Mouse (Mus musculus) leukemia stem cell, adult 10-12 weeks (primary cell): Measurements from ENCODE around the gene Map2. TPM values are rescaled to one million over a fixed set of nuclear protein-coding genes. Genes with fewer than 3 reads are reported as not detected.

ENCODE experiments used
- polyA plus RNA-seq: library from polyadenylated mRNA; stranded (reverse); fragments of >175 nt; gene quantifications from 2 replicates; pipeline ENCODE4 v1.2.3, GENCODE M21; 2012; ENCODE audit warnings: low replicate concordance

Map2 gene
- 0.81 and 0.83 TPM in 2 replicates for polyA plus RNA-seq

DNA sequence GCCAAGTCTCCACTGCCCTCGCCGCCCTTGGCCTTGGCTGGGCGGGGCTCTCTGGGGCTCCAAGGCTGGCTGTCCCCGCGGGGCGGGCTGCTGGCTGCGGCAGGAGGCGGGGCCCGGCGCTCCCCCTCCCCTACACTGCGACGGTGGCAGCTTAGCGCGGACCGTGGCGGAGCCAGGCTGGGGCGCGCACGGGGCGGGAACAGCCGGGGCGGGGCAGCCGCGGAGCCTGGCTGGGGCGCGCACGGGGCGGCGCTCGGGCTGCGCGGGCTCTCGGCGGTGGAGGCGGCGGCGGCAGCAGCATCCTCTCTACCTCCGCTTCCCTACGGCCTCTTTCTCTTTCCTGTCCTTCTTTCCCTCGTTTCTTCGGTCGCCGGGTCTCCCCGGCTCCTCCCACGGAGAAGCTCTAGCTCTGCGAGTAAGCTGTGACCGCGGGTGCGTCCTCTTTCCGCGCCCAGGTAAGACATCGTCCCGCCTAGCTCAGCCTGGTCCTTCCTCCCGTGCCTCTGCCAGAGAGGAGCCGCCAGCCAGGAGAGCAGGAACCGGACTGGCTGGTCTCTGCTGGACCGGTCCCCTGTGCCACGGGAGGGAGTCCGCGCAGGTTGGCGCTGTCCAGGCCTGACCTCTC is at the start of gene Map2:
TSS of gene Map2 (plus strand) at position 233 of the 625 bp plus-strand sequence.

DNA sequence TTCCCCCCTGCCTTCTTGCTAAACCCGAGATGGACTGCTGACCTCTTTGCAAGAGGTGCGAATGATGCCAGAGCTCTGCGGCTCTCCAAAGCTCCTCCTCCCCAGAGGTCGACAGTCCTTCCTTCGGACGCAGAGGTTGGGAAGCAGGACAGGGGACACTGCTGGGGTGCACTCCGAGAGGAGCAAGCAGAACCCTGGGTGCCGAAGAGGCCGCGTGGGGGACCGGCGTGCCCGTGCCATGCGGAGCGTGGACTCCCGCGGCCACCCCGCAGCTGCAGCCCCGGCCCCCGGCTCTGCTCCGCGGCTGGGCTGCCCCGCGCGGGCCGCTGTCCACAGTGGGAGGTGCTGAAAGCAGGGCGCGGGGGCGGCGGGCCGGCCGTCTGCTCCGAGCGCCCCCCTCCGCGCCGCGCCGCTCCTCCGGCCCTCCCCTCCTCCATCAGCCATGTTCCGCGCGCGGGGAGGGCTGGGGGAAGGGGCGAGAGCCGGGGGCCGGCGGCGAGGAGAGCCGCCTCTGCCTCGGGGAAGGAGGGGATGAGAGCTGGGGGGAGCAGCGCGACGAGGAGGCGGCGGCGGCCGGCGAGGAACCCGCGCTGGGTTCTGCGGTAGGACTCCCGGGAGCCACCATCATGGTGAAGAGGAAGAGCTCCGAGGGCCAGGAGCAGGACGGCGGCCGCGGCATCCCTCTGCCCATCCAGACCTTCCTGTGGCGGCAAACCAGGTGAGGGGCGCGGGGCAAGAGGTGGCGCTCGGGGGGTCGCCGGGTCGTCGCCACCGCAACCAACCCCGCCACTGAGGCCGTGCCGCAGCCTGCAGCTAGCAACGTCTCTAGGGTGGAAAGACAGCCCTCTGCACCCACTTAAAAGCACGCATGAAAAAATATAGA is 293.0 kb downstream of the Map2 start, which contains the start of gene Unc80:
TSS of gene Unc80 (plus strand) at position 547 of the 883 bp plus-strand sequence.

Other genes starting within 250 kb of the Map2 start
- gene Crygf, start 248.8 kb upstream of the Map2 start, polyA plus RNA-seq: not detected in 2 replicates